ENCODE assay signal across 14 mouse cellular contexts in the genomic region with DNA sequence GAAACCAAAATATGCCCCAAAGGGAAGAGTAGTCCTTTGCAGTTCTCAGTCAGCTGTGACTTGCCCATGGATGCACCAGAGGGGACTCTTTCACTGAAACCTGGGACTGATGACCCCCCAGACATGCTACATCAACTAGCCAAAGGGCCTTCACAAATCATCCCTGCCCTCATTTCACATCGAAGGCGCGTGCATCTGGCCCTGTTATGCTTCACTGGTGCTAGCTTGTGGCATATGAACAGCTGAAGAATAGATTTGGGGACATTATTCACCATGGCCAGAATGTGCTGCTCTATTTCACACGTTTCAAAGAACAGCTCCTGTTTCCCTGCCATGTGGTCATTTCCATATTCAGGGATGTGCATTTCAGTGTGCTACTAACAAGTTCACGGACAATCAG.
A peak's percentile ranks its signal among the peaks of the same experiment; 100 is the strongest.
DNase-seq lines count a peak whose midpoint lies in the region; ATAC-seq lines count a peak whose summit lies in the region.
"Had no signal": no experiment of that assay in that cellular context is flagged by ENCODE, and none has a peak within 500 bp of the region (broad histone marks: within the 10 kb centered on the region; RNA-seq: fewer than 3 reads in every experiment).

No protein-coding gene starts in this region.

- intact Hi-C loops in left cerebral cortex, postnatal 4 days (cut with DNase I) = no loop called here
- intact Hi-C loops in left cerebral cortex, postnatal 25 days (cut with DNase I) = no loop called here

- ATAC-seq in hindbrain, embryonic 15.5 days (ENCODE audit: low FRiP score, low read depth) = peak; percentile 82
- ATAC-seq: intestine, embryonic 15.5 days; Patski had no signal

- peak; percentile 2 for DNase-seq in cerebellum, adult 8-10 months
- DNase-seq in cerebellum, postnatal 4 days (ENCODE audit: low spot score in 2 of 2) = no peak
- DNase-seq in left cerebral cortex, postnatal 4 days = peak; percentile 53
- DNase-seq in left cerebral cortex, postnatal 25 days (ENCODE audit: low spot score in 2 of 2) = no peak
- DNase-seq in retina, embryonic 14.5 days (ENCODE audit: low spot score) = peak; percentile 64
- no peak for DNase-seq in layer of hippocampus, adult 18-20 months (ENCODE audit: low spot score in 2 of 2)
- no peak for DNase-seq in frontal cortex, postnatal 36 days (ENCODE audit: low spot score in 2 of 2)
- DNase-seq: heart, adult 2 months; lung, postnatal 36 days; thymus, postnatal 14 days had no signal

- peak overlapping the region; percentile 59 for H3K27ac ChIP-seq in hindbrain, embryonic 15.5 days (replicated peaks)
- H3K27ac ChIP-seq: heart, adult 2 months; intestine, embryonic 15.5 days; limb, embryonic 13.5 days had no signal

- no peaks in the 10 kb centered on the region for H3K36me3 ChIP-seq in hindbrain, embryonic 15.5 days
- H3K36me3 ChIP-seq: intestine, embryonic 15.5 days; limb, embryonic 13.5 days had no signal

- no peaks in the 10 kb centered on the region for H3K4me1 ChIP-seq in hindbrain, embryonic 15.5 days (replicated peaks)
- H3K4me1 ChIP-seq: intestine, embryonic 15.5 days; limb, embryonic 13.5 days had no signal

- no peak overlapping the region for H3K4me2 ChIP-seq in hindbrain, embryonic 15.5 days
- H3K4me2 ChIP-seq: intestine, embryonic 15.5 days; limb, embryonic 13.5 days had no signal

- no peak overlapping the region for H3K4me3 ChIP-seq in hindbrain, embryonic 15.5 days
- H3K4me3 ChIP-seq: heart, adult 2 months; intestine, embryonic 15.5 days; limb, embryonic 13.5 days had no signal

- WGBS in hindbrain, embryonic 15.5 days = 47% methylated on average over 5 of the region's 5 CpGs

- no peaks in the 10 kb centered on the region for H3K27me3 ChIP-seq in hindbrain, embryonic 15.5 days
- H3K27me3 ChIP-seq: intestine, embryonic 15.5 days; limb, embryonic 13.5 days; Patski had no signal

- no peak overlapping the region for H3K9ac ChIP-seq in hindbrain, embryonic 15.5 days
- H3K9ac ChIP-seq: intestine, embryonic 15.5 days; limb, embryonic 13.5 days had no signal

- H3K9me3 ChIP-seq in hindbrain, embryonic 15.5 days = no peaks in the 10 kb centered on the region
- H3K9me3 ChIP-seq: intestine, embryonic 15.5 days; limb, embryonic 13.5 days had no signal

Comparison
In these comparisons a context has a peak if more than half of its experiments do, and no peak if none do; other contexts are left out.
1. DNase-seq: peak in cerebellum, adult 8-10 months (single experiment), left cerebral cortex, postnatal 4 days (single experiment) and retina, embryonic 14.5 days (single experiment); none in cerebellum, postnatal 4 days (0 of 2), left cerebral cortex, postnatal 25 days (0 of 2), layer of hippocampus, adult 18-20 months (0 of 2) and frontal cortex, postnatal 36 days (0 of 2).